Mouse (Mus musculus): ENCODE measurements around the gene Hcrt. TPM values are rescaled to one million over a fixed set of nuclear protein-coding genes. Genes with fewer than 3 reads are reported as not detected.

Gene Hcrt
- total RNA-seq, 2 experiments from 2014 or later: not detected

DNA sequence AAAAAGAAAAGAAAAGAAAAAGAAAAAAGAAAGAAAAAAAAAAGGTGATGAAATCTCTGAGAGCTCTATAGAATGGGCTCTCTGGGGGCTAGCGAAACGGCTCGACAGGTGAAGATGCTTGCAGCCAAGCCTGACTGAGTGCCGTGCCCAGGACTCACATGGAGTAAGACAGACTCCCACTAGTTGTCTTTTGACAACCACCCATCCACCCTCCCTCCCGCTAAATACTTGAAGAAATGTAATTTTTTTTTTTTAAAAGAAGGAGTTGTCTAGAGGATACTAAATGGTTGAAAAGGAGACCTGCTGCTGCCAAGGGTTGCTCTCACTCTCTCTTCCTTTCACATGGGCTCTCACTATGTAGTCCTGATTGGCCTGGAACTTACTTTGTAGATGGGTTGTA is 24.0 kb downstream of the Hcrt start:
- no peak for DNase-seq (ENCODE audit: low spot score)
- intact Hi-C loops (cut with DNase I): no loop called here

- DNase-seq (ENCODE audit: low spot score): peak; percentile 99
- intact Hi-C loops (cut with DNase I): no loop called here
Observed at GRCm38 (mm10) chr11:100738066-100738604, 24.6 kb downstream of the Hcrt start, which contains the start of gene Rab5c. Gene Rab5c, minus strand, starts transcription at chr11:100738215.

DNA sequence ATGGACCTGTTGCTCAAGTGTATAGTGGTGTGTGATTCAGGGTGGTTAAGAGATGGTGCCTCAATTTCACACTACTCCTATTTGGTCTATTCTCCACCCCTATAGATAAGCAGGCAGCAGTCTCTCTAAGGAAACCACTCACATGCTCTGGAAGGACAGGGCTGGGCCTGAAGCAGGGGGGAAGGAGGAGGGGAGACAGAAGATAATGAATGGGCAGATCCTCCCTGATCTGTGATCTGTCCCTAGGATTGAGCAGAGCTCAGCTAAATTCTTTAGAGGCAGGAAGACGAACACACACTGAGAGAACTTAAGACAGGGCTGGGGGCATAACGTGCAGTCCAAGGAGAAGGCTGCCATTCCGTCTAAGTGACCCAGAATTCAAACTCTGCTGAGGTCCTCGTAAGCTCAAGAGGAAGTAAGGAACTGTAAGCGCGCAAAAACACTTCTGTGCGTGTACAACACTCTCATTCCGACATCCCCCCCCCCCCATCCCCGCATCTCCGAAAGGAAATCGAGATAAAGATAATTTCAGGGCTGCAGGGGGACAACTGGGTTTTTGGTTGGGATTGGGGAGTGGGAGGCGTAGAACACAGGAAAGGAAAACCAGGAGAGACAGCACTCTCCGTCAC is 25.5 kb downstream of the Hcrt start:
- no peak for DNase-seq (ENCODE audit: low spot score)
- intact Hi-C loops (cut with DNase I): loop anchor here (2.0 kb wide), 1 partner anchor 20 kb away; no protein-coding TSS in a partner anchor

- intact Hi-C loops (cut with DNase I): loop anchor here (2.0 kb wide), 1 partner anchor 20 kb away; no protein-coding TSS in a partner anchor
- no peak for DNase-seq (ENCODE audit: low spot score)
Observed at GRCm38 (mm10) chr11:100736746-100737080, 26.0 kb downstream of the Hcrt start.

DNA sequence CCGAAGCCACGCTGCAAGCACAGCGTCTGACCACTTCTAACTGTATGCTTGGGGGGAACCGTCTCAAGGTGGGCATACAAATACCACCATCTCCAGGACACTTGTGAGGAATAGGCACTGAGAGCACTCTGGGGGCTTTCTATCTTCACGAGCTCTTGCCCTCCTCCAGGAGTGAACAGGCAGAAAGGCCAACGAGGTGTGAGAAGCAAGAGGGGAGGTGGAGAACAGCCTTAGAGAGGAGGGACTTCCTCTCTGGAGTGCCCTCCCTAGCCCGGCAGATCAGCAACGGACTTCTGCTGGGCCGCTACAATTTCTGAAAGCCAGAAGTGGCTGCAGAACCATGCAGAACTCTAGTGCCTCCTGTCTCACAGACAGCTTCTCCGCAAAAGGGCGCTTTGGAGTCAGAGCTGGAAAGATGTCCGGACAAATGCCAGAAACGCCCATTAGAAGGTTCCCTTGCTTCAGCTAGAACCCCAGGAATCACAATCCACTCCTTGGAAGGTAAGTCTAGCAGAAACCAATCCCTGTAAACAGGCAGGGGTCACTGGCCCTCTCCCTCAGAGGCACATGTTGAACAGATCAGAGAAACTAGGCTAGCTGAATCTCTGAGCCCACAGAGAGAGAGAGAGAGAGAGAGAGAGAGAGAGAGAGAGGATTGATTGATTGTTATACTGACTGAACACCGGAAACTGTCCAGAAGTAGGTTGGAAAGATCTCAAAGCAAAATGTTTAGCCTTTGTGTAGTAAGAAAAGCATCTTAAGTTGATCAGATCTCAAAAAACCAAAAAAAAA is 26.6 kb downstream of the Hcrt start:
- intact Hi-C loops (cut with DNase I): loop anchor here (2.0 kb wide), 1 partner anchor 19 kb away; no protein-coding TSS in a partner anchor
- DNase-seq (ENCODE audit: low spot score): no peak

DNA sequence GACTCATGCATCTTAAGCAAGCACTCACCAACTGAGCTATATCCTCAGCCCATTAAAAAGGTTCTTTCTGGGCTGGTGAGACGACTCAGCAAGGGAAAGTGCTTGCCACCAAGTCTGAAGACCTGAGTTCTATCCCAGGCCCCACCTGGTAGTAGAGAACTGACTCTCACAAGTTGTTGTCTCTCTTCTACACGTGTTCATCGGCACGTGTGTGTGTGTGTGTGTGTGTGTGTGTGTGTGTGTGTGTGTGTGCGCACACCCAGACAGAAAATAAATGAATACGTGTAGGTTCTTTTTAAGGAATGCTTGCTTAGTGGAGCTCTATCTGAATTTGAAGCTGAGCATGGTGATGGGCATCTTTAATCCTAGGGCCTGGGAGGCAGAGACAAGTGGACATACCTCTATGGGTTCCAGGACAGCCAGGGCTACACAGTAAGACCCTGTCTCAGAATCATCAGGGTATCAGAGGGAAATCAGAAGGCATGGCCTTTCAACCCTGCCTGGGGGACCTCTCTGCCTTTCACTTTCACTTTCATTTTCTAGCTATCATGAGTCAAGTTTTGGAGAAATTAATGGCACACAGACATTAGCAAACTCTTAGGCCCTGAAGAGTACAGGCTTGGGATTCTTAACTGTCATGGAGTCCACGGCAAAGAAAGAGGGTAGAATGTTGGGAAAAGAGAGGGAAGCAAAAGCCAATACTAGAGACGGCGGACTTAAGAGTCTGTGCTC is 27.4 kb downstream of the Hcrt start:
- DNase-seq (ENCODE audit: low spot score): no peak
- intact Hi-C loops (cut with DNase I): no loop called here

DNA sequence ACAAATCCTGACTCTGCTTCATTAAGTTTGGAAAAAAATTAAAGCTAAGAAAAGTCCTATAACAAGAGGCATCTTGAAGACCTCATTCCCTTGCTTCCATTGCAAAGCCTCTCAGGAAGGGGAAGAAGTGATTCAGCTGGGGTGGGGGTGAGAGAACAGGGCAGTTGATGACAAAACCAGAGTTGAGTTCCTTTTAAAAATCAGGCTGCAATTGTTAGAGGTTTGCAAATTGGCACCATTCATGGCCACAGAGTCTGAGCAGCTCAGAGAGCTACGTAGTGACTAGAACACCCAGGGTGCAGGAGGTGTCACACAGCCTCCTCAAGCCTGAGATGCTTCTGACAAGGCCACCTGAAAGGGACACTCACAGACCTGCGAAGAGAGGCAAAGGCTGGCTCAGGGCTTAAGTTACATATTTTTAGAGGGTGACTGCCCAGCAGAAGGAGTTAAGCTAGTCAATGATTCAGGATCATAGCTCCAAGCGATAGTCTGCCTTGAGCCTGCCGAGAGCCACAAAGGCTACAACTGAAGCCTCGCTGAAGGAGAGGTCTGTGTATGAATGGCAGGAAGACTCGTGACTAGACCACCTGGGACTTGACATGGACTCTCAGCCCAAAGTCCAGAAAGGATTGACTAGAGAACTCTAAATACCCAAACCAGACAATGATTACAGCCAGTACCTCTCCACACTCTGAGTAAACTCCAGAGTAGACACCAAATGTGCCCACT is 32.1 kb downstream of the Hcrt start:
- no peak for DNase-seq (ENCODE audit: low spot score)
- intact Hi-C loops (cut with DNase I): no loop called here

- no peak for DNase-seq (ENCODE audit: low spot score)
- intact Hi-C loops (cut with DNase I): no loop called here
Observed at GRCm38 (mm10) chr11:100729976-100730375, 32.8 kb downstream of the Hcrt start.

GRCm38 (mm10) chr11:100728601-100729000 is 34.1 kb downstream of the Hcrt start:
- intact Hi-C loops (cut with DNase I): no loop called here
- no peak for DNase-seq (ENCODE audit: low spot score)

DNA sequence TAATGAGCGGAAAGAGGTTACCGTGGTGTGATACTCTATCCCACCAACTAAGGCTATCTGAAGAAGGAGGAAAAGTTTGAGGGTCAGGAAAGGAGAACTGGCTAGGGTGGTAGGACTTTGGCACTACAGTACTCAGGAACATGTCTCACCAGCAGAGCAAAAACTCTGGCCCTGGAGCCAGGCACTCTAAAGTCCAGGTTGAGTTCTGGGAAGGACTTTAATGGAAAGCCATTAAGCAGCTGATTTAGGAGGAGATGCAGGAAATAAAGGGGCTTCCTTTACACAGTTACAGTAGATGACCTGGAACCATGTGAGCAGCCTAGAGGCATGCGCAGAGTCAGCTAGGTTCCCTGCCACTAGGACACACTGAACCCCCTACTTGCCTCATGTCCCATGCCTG is 35.5 kb downstream of the Hcrt start:
- no peak for DNase-seq (ENCODE audit: low spot score)
- intact Hi-C loops (cut with DNase I): no loop called here

DNA sequence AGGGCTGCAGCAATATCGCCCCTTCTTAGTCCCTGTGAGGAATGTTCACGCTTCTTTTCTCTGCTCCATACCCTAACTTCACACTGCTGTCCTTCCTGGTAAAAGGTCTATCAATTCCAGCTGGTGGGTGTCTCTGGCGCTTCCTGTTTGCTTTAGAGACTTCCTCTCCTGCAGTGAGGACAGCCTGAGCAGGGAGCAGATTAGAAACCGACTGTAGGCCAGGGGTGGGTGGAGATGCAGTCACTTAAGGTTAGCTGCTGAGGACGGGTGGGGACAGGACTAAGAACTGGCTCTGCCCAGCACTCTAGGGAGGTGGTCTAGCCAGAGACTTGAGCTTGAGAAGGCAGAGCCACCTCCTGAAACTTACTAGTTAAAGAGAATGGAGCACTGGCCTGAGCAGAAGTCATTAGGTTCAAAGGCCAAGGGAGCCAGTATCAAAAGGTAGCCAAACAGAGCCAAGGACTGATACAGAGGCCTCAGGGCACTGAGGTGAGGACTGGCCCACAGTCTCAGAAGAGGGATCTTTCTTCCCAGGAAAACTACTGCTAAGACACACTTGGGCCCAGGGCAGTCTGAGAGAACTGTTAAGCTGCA is 37.7 kb downstream of the Hcrt start:
- intact Hi-C loops (cut with DNase I): no loop called here
- DNase-seq (ENCODE audit: low spot score): no peak

DNA sequence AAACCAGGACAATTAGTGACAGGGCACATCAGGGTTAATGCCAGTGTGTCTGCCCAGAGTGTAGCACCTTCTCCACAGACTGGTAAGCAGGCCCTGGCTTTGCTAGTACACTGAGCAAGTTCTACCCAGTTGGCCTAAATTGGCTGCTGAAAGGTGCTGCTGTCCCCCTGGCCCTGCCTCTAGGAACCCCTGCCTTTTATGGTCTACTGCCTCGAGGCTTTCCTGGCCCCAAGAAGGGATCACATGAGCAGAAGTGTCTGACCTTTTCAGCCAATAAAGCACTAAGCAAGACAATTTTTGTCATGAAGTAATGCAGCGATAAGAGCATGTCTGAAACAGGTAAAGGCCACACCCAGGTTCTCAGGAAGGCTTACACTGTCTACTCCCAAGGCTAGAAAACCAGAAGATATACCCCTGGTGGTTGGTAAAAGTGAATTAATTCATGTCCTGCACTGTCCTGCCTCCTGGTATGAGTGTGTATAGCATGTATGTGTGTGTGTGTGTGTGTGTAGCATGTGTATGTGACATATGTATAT is 40.2 kb downstream of the Hcrt start:
- intact Hi-C loops (cut with DNase I): no loop called here
- DNase-seq (ENCODE audit: low spot score): no peak

GRCm38 (mm10) chr11:100721776-100722492 is 40.8 kb downstream of the Hcrt start:
- DNase-seq (ENCODE audit: low spot score): no peak
- intact Hi-C loops (cut with DNase I): no loop called here

- intact Hi-C loops (cut with DNase I): no loop called here
- no peak for DNase-seq (ENCODE audit: low spot score)
Observed at GRCm38 (mm10) chr11:100721254-100721653, 41.5 kb downstream of the Hcrt start.

- DNase-seq (ENCODE audit: low spot score): no peak
- intact Hi-C loops (cut with DNase I): no loop called here
Observed at GRCm38 (mm10) chr11:100720345-100720744, 42.4 kb downstream of the Hcrt start.

DNA sequence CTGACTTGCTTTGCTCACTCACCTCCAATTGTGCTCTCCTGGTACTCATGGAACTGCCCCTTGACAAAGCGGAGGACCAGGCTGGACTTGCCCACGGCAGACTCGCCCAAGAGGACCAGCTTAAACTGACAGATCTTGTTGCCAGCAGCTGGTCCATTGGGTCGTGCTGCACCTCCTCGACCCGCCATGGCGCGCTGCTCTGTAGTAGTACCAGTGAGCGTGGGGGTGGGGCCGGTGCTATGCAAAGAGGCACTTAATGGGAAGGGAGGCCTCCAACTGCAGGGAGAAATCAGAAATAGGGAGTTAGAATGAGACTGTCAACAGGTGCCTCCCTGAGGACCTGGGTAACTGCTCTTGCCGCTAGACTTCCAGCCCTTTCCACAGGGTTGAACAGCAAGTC is 42.8 kb downstream of the Hcrt start:
- DNase-seq (ENCODE audit: low spot score): no peak
- intact Hi-C loops (cut with DNase I): loop anchor here (10.0 kb wide), 1 partner anchor 345 kb away; no protein-coding TSS in a partner anchor

DNA sequence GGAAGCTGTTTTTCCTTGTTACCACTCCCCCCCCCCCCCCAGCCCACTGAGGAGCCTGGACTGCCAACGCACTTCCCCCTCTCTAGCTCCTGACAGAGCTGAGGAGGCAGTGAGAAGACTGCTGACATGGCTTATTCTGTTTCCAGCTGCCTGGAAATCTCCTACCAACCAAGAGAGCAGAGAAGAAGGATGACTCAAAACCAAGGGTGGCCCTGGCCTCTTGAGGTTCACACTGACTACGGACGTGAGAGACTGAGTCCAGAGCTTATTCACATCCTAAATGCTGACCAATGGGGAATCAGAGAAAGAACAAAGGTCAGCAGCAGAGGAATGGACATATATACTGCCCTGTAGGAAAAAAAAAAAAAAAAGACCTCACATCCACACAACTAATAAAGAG is 43.4 kb downstream of the Hcrt start:
- intact Hi-C loops (cut with DNase I): loop anchor here (10.0 kb wide), 1 partner anchor 345 kb away; no protein-coding TSS in a partner anchor
- no peak for DNase-seq (ENCODE audit: low spot score)

- intact Hi-C loops (cut with DNase I): loop anchor here (10.0 kb wide), 1 partner anchor 346 kb away; no protein-coding TSS in a partner anchor
- DNase-seq (ENCODE audit: low spot score): no peak
Observed at GRCm38 (mm10) chr11:100718866-100719265, 43.9 kb downstream of the Hcrt start.
